Mouse (Mus musculus) MEL (cell line): ENCODE results near the gene Tpx2.

Source experiments
- CTCF ChIP-seq, 3 experiments: IDR thresholded peaks in 2 of 3; conservative IDR thresholded peaks in 1 of 3; 2 replicates each; pipeline ENCODE4 v1.5.1; 2011 to 2012; ENCODE audit warnings: low read length in 3 of 3, low read depth in 2 of 3, mild to moderate bottlenecking in 2 of 3, improper control_type of control experiment in 1 of 3, inconsistent platforms in 1 of 3, mixed read lengths in 1 of 3, moderate library complexity in 1 of 3; ENCODE audit not compliant: control insufficient read depth in 1 of 3, insufficient read depth in 1 of 3, poor library complexity in 1 of 3, severe bottlenecking in 1 of 3
- POLR2A ChIP-seq, 2 experiments: IDR thresholded peaks; 2 replicates each; pipeline ENCODE4 v1.6.1; 2011 to 2012; ENCODE audit warnings: low read length in 2 of 2, mild to moderate bottlenecking in 2 of 2, control low read depth in 1 of 2, improper control_type of control experiment in 1 of 2, low read depth in 1 of 2, moderate library complexity in 1 of 2; ENCODE audit not compliant: control insufficient read depth in 1 of 2, insufficient read depth in 1 of 2, poor library complexity in 1 of 2

DNA sequence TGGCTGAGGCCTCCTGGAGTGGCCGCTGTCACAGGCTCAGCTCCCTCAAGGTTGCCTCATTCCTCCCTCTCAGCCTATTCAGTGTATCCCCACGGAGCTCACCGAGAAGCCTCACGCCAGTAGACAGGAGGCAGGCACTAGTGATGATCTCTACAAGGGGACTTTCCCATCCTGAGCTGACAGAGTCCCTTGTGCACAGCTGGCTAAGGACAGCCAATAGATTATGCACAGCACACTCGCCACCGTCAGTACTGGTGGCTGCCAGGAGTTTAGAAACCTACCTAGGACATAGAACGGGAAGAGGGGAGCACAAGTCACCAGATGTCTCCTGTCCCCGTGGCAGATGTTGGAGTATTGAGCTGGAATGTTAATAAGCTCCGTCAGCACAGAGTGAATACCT is 69.9 kb downstream of the Tpx2 start:
- TF ChIP-seq CTCF (IDR thresholded peaks at IDR 0.05 in 2 of 3, conservative IDR thresholded peaks at IDR 0.05 in 1 of 3; ENCODE audit: control insufficient read depth in 1 of 3, insufficient read depth in 1 of 3, low read depth in 2 of 3, low read length in 3 of 3, poor library complexity in 1 of 3, severe bottlenecking in 1 of 3) (no peak), POLR2A (IDR thresholded peaks at IDR 0.05; ENCODE audit: control insufficient read depth in 1 of 2, insufficient read depth in 1 of 2, low read depth in 1 of 2, low read length in 2 of 2, poor library complexity in 1 of 2) (no peak)
